Mouse (Mus musculus): ENCODE measurements around the gene Atp8b5.

GRCm38 (mm10) chr4:43334771-43335170 is 67.8 kb downstream of the Atp8b5 start:
- TF ChIP-seq CTCF (IDR thresholded peaks at IDR 0.05) = no peak
- no peak for TF ChIP-seq EP300 (IDR thresholded peaks at IDR 0.05)
